Mouse (Mus musculus): Measurements from ENCODE around the gene Loxl3.

Gene Loxl3

GRCm38 (mm10) chr6:83054074-83054851, 20.3 kb downstream of the Loxl3 start, which contains the start of gene Aup1:
TSS of gene Aup1 (plus strand) at chr6:83054521.
- peak; percentile 99 for DNase-seq (ENCODE audit: low read depth, low spot score)
- Histone ChIP-seq H3K36me3 (ENCODE audit: control insufficient read depth, insufficient read depth, low read length, poor library complexity, severe bottlenecking) (peaks cover 6% of the 10 kb centered on the region), H3K27me3 (ENCODE audit: control insufficient read depth, insufficient read depth, low read length, poor library complexity, severe bottlenecking) (no peaks in the 10 kb centered on the region)

GRCm38 (mm10) chr6:83054871-83055431, 21.0 kb downstream of the Loxl3 start, which contains the start of gene Htra2:
TSS of gene Htra2 (minus strand) at chr6:83055273.
- Histone ChIP-seq H3K36me3 (ENCODE audit: control insufficient read depth, insufficient read depth, low read length, poor library complexity, severe bottlenecking) (peaks cover 6% of the 10 kb centered on the region), H3K27me3 (ENCODE audit: control insufficient read depth, insufficient read depth, low read length, poor library complexity, severe bottlenecking) (no peaks in the 10 kb centered on the region)
- DNase-seq (ENCODE audit: low read depth, low spot score), result peak; percentile 46

- Histone ChIP-seq H3K27me3 (ENCODE audit: control insufficient read depth, insufficient read depth, low read length, poor library complexity, severe bottlenecking) (no peaks in the 10 kb centered on the region), H3K36me3 (ENCODE audit: control insufficient read depth, insufficient read depth, low read length, poor library complexity, severe bottlenecking) (peaks cover 6% of the 10 kb centered on the region)
- no peak for DNase-seq (ENCODE audit: low read depth, low spot score)
Observed at GRCm38 (mm10) chr6:83057790-83058189, 23.8 kb downstream of the Loxl3 start, which contains the start of gene Dqx1. TSS of gene Dqx1 (plus strand) at chr6:83057844.

- peaks cover 6% of the 10 kb centered on the region for H3K36me3 ChIP-seq (ENCODE audit: control insufficient read depth, insufficient read depth, low read length, poor library complexity, severe bottlenecking)
- no peak for DNase-seq (ENCODE audit: low read depth, low spot score)
- no peaks in the 10 kb centered on the region for H3K27me3 ChIP-seq (ENCODE audit: control insufficient read depth, insufficient read depth, low read length, poor library complexity, severe bottlenecking)
Observed at GRCm38 (mm10) chr6:83058725-83059124, 24.8 kb downstream of the Loxl3 start.

DNA sequence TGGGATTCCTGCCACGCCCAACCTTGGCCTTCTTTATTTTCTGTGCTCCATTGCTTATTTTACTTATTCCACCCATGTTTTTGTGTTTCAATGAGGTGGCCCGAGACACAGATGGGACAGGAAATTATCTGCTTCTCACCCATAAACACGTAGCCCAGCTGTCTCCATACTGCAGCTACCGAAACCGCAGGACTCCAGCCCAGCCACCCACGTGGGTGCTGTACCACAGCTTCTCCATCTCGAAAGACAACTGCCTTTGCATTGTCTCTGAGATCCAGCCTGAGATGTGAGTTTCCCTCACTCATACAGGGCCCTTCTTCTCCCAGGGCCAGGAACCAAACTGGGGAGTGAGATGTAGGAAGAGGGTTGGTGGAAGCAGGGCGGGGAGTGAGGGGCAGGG, 32.0 kb downstream of the Loxl3 start:
- peak; percentile 27 for DNase-seq (ENCODE audit: low read depth, low spot score)
- H3K27me3 ChIP-seq (ENCODE audit: control insufficient read depth, insufficient read depth, low read length, poor library complexity, severe bottlenecking), result peaks cover 5% of the 10 kb centered on the region
- H3K36me3 ChIP-seq (ENCODE audit: control insufficient read depth, insufficient read depth, low read length, poor library complexity, severe bottlenecking), result no peaks in the 10 kb centered on the region

- H3K36me3 ChIP-seq (ENCODE audit: control insufficient read depth, insufficient read depth, low read length, poor library complexity, severe bottlenecking), result no peaks in the 10 kb centered on the region
- DNase-seq (ENCODE audit: low read depth, low spot score), result no peak
- peaks cover 7% of the 10 kb centered on the region for H3K27me3 ChIP-seq (ENCODE audit: control insufficient read depth, insufficient read depth, low read length, poor library complexity, severe bottlenecking)
Observed at GRCm38 (mm10) chr6:83066441-83066840, 32.5 kb downstream of the Loxl3 start.

GRCm38 (mm10) chr6:83068221-83068620, 34.2 kb downstream of the Loxl3 start:
- DNase-seq (ENCODE audit: low read depth, low spot score), result no peak
- Histone ChIP-seq H3K36me3 (ENCODE audit: control insufficient read depth, insufficient read depth, low read length, poor library complexity, severe bottlenecking) (no peaks in the 10 kb centered on the region), H3K27me3 (ENCODE audit: control insufficient read depth, insufficient read depth, low read length, poor library complexity, severe bottlenecking) (peaks cover 7% of the 10 kb centered on the region)

GRCm38 (mm10) chr6:83068706-83069487, 34.9 kb downstream of the Loxl3 start:
- DNase-seq (ENCODE audit: low read depth, low spot score), result peak; percentile 27
- H3K27me3 ChIP-seq (ENCODE audit: control insufficient read depth, insufficient read depth, low read length, poor library complexity, severe bottlenecking), result peaks cover 9% of the 10 kb centered on the region
- no peaks in the 10 kb centered on the region for H3K36me3 ChIP-seq (ENCODE audit: control insufficient read depth, insufficient read depth, low read length, poor library complexity, severe bottlenecking)

GRCm38 (mm10) chr6:83069488-83070246, 35.7 kb downstream of the Loxl3 start:
- no peak for DNase-seq (ENCODE audit: low read depth, low spot score)
- H3K27me3 ChIP-seq (ENCODE audit: control insufficient read depth, insufficient read depth, low read length, poor library complexity, severe bottlenecking), result peaks cover 9% of the 10 kb centered on the region
- no peaks in the 10 kb centered on the region for H3K36me3 ChIP-seq (ENCODE audit: control insufficient read depth, insufficient read depth, low read length, poor library complexity, severe bottlenecking)

DNA sequence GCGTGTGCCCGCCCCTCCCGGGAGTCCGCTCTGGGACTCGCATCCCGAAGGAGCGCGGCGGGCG, 36.1 kb downstream of the Loxl3 start, which contains the start of gene Tlx2:
TSS of gene Tlx2 (minus strand) at position 47 of the 64 bp plus-strand sequence.
- DNase-seq (ENCODE audit: low read depth, low spot score), result no peak
- Histone ChIP-seq H3K27me3 (ENCODE audit: control insufficient read depth, insufficient read depth, low read length, poor library complexity, severe bottlenecking) (peaks cover 9% of the 10 kb centered on the region), H3K36me3 (ENCODE audit: control insufficient read depth, insufficient read depth, low read length, poor library complexity, severe bottlenecking) (no peaks in the 10 kb centered on the region)

- DNase-seq (ENCODE audit: low read depth, low spot score), result peak; percentile 50
Observed at GRCm38 (mm10) chr6:83070311-83071219, 36.6 kb downstream of the Loxl3 start.

DNA sequence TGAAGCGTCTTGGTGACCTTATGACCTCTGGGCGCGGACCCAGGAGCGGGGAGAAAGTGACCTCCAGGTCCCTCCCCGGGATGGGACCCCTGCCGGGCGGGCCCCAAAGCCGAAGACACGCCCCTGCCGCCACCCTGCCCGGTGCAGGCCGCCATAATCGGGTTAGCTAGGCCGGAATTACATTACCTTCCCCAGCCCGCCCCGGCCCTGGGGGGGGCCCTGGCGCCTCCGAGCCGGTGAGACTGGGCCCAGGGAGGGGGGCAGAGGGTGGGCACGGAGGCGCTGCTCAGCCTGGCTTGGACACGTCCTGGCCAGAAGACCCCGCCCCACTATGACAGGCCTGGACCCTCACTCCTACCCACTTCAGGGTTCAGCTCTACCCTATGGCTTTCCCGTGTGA, 37.2 kb downstream of the Loxl3 start:
- H3K36me3 ChIP-seq (ENCODE audit: control insufficient read depth, insufficient read depth, low read length, poor library complexity, severe bottlenecking), result no peaks in the 10 kb centered on the region
- peaks cover 9% of the 10 kb centered on the region for H3K27me3 ChIP-seq (ENCODE audit: control insufficient read depth, insufficient read depth, low read length, poor library complexity, severe bottlenecking)
- DNase-seq (ENCODE audit: low read depth, low spot score), result no peak

More at GRCm38 (mm10) chr6:83070311-83071219, 36.6 kb downstream of the Loxl3 start:
- H3K36me3 ChIP-seq (ENCODE audit: control insufficient read depth, insufficient read depth, low read length, poor library complexity, severe bottlenecking), result no peaks in the 10 kb centered on the region
- H3K27me3 ChIP-seq (ENCODE audit: control insufficient read depth, insufficient read depth, low read length, poor library complexity, severe bottlenecking), result peaks cover 9% of the 10 kb centered on the region

GRCm38 (mm10) chr6:83074979-83075378, 41.0 kb downstream of the Loxl3 start:
- peaks cover 6% of the 10 kb centered on the region; the same call in 1 of the 2 replicates for H3K27me3 ChIP-seq (ENCODE audit: control insufficient read depth, insufficient read depth, low read length, poor library complexity, severe bottlenecking)
- H3K36me3 ChIP-seq (ENCODE audit: control insufficient read depth, insufficient read depth, low read length, poor library complexity, severe bottlenecking), result no peaks in the 10 kb centered on the region
- peak; percentile 60 for DNase-seq (ENCODE audit: low read depth, low spot score)
